ENCODE assay signal across 17 mouse cellular contexts in the genomic region with DNA sequence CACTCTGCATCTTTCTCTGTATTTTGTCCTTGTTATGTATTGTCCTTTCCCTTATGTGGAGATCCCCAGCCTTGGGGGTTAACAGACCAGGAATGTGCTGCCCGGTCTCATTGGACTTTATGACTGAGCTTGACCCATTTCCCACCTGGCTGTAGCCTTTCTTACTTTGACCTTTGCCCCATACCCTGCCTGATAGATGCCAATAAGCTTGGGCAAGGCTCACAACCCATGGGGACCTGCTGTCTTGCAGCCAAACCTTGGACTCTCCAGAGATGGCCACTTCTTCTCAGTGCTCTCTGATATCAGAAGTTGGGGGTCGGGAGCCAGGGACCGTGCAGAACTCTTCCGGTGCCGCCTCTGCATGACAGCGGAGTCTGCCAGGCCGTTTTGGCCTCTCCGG.
"Had no signal": no experiment of that assay in that cellular context is flagged by ENCODE, and none has a peak within 500 bp of the region (broad histone marks: within the 10 kb centered on the region; RNA-seq: fewer than 3 reads in every experiment).

No protein-coding gene starts in this region.

- H3K27ac ChIP-seq: left cerebral cortex, adult 2 months; limb, embryonic 10.5 days; liver, embryonic 13.5 days; lung, embryonic 15.5 days; macrophage; midbrain, embryonic 15.5 days; neural tube, embryonic 13.5 days had no signal

- H3K9me3 ChIP-seq: limb, embryonic 10.5 days; liver, embryonic 13.5 days; lung, embryonic 15.5 days; megakaryocyte, embryonic 14.5 days; midbrain, embryonic 15.5 days; neural tube, embryonic 13.5 days had no signal

- H3K9ac ChIP-seq: liver, embryonic 13.5 days; liver, postnatal 0 days; lung, embryonic 15.5 days; midbrain, embryonic 15.5 days; neural tube, embryonic 13.5 days had no signal

- DNase-seq: liver, embryonic 13.5 days; liver, postnatal 0 days; lung, postnatal 14 days; retina, postnatal 1 day; right cerebral cortex, postnatal 4 days; spleen, adult 18-20 months; thymus, adult 18-20 months; thymus, postnatal 14 days had no signal

- H3K4me2 ChIP-seq: liver, embryonic 13.5 days; lung, embryonic 15.5 days; midbrain, embryonic 11.5 days; midbrain, embryonic 15.5 days; neural tube, embryonic 13.5 days had no signal

- H3K4me3 ChIP-seq: left cerebral cortex, adult 2 months; limb, embryonic 10.5 days; liver, embryonic 13.5 days; lung, embryonic 15.5 days; megakaryocyte, embryonic 14.5 days; midbrain, embryonic 15.5 days; neural tube, embryonic 13.5 days had no signal

- H3K4me1 ChIP-seq: lung, embryonic 15.5 days; midbrain, embryonic 15.5 days had no signal

- H3K27me3 ChIP-seq: liver, embryonic 13.5 days; lung, embryonic 15.5 days; megakaryocyte, embryonic 14.5 days; midbrain, embryonic 15.5 days; neural tube, embryonic 13.5 days had no signal

- ATAC-seq: inflammation-experienced regulatory T-cells, adult 6 months; liver, postnatal 0 days; midbrain, embryonic 15.5 days had no signal
